Mouse (Mus musculus) hindbrain, embryonic 13.5 days (tissue): ENCODE measurements at regions not wholly inside any gene's neighbourhood (a gene's known extent, or its start where the extent isn't known, plus 50 kb on each side); places are given as distances from the start of the nearest gene placed in this dataset.

ENCODE experiments used
- ATAC-seq: fragments of 200-750 bp; cut with Nextera tagmentation; 2 replicates; pipeline ENCODE4 v1.8.0; 2017; ENCODE audit warnings: moderate TSS enrichment; ENCODE audit not compliant: low FRiP score
- H3K27ac ChIP-seq: fragments of 300-500 bp; sonication (generic); 2 replicates; pipeline ENCODE4 v1.5.1; 2015; ENCODE audit warnings: inconsistent platforms, mild to moderate bottlenecking, moderate library complexity
- H3K27me3 ChIP-seq: fragments of 300-500 bp; sonication (generic); 2 replicates; pipeline ENCODE4 v1.6.1; 2015; ENCODE audit warnings: mild to moderate bottlenecking, inconsistent platforms
- H3K36me3 ChIP-seq: fragments of 300-500 bp; sonication (generic); 2 replicates; pipeline ENCODE4 v1.6.1; 2015; ENCODE audit warnings: mild to moderate bottlenecking, inconsistent platforms
- H3K4me1 ChIP-seq: fragments of 300-500 bp; sonication (generic); replicated peaks from 2 replicates; pipeline ENCODE4 v1.6.1; 2015; ENCODE audit warnings: inconsistent platforms
- H3K4me2 ChIP-seq: fragments of 300-500 bp; sonication (generic); 2 replicates; pipeline ENCODE4 v1.6.1; 2015; ENCODE audit warnings: inconsistent platforms, mild to moderate bottlenecking, moderate library complexity
- H3K4me3 ChIP-seq: fragments of 300-500 bp; sonication (generic); 2 replicates; pipeline ENCODE4 v1.5.1; 2015; ENCODE audit warnings: mild to moderate bottlenecking, inconsistent platforms
- H3K9ac ChIP-seq: fragments of 300-500 bp; sonication (generic); 2 replicates; pipeline ENCODE4 v1.6.1; 2015; ENCODE audit warnings: mild to moderate bottlenecking, inconsistent platforms
- H3K9me3 ChIP-seq: fragments of 300-500 bp; sonication (generic); 2 replicates; pipeline ENCODE4 v1.6.1; 2016; ENCODE audit warnings: inconsistent platforms
- WGBS: fragments of 180-500 bp; shearing (Covaris S2); methylation state at CpG from one replicate; pipeline ENCODE4 v1.1.7; 2015; 5-methylcytosine and 5-hydroxymethylcytosine counted together

- H3K27ac ChIP-seq, result peak overlapping the region; percentile 44
Measured at GRCm38 (mm10) chr3:129065457-129066364, 134.0 kb upstream of the Pitx2 start.

DNA sequence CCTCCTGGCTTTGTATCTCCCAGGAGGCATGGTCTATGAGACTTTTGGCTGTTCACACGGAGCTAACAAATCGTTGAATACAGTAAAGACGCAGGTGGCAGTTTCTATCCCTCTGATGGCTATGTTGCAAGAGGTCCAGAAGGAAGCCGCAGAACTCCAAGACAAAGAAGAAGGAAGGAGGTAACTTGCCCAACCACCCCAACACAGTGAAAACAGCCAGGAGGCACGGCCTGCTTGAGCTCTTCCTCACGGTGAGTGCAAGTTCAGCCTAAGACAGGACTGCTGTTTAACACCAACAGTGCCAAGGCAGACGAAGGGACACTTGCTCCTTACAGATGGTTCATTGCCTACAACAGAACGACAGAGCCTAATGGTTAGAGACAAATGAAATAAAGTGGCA is 130.0 kb upstream of the Pitx2 start:
- 82% methylated on average over 8 of the region's 8 CpGs for WGBS
- ATAC-seq, result no peak
- Histone ChIP-seq H3K9ac (no peak overlapping the region), H3K4me1 (peaks cover 29% of the 10 kb centered on the region), H3K4me3 (no peak overlapping the region), H3K27me3 (no peaks in the 10 kb centered on the region), H3K27ac (no peak overlapping the region), H3K4me2 (no peak overlapping the region), H3K36me3 (no peaks in the 10 kb centered on the region), H3K9me3 (no peaks in the 10 kb centered on the region)

More at GRCm38 (mm10) chr3:129065457-129066364, 134.0 kb upstream of the Pitx2 start:
- Histone ChIP-seq H3K27me3 (no peaks in the 10 kb centered on the region), H3K4me3 (peak overlapping the region; percentile 17), H3K4me1 (peaks cover 29% of the 10 kb centered on the region), H3K4me2 (peak overlapping the region; percentile 47), H3K9me3 (no peaks in the 10 kb centered on the region), H3K36me3 (no peaks in the 10 kb centered on the region), H3K9ac (peak overlapping the region; percentile 19; the same call in 1 of the 2 replicates)
- peak; percentile 76 for ATAC-seq
- WGBS, result 13% methylated on average over 19 of the region's 19 CpGs

- no peaks in the 10 kb centered on the region for H3K36me3 ChIP-seq
- peak overlapping the region; percentile 32; the same call in 1 of the 2 replicates for H3K4me2 ChIP-seq
- no peak overlapping the region for H3K4me3 ChIP-seq
- WGBS, result 4% methylated on average over 3 of the region's 3 CpGs
- no peaks in the 10 kb centered on the region for H3K27me3 ChIP-seq
- H3K9ac ChIP-seq, result no peak overlapping the region
- H3K27ac ChIP-seq, result peak overlapping the region; percentile 40; the same call in 1 of the 2 replicates
- no peak for ATAC-seq
- peaks cover 25% of the 10 kb centered on the region for H3K4me1 ChIP-seq
- H3K9me3 ChIP-seq, result no peaks in the 10 kb centered on the region
Measured at GRCm38 (mm10) chr3:129070521-129070933, 129.2 kb upstream of the Pitx2 start.

DNA sequence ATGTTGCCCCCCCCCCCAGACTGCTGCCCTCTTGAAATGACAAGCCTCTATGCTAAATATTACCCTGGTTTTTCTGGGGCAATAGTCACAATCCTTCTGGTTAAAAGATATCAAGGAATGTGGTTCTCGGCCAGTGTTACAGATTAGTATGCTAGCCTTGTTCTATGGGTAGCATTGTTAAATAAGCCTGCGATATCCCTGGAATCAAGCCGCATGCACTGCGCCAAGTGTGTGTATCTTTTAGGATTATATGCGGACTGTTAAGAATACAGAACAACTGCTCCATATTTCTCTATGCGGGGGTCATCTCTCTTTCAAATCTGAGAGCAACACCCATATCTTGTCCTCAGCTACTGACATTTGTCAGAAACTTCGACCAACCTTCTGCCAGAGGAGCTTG is 128.7 kb upstream of the Pitx2 start:
- no peak overlapping the region for H3K4me3 ChIP-seq
- H3K4me1 ChIP-seq, result peaks cover 20% of the 10 kb centered on the region
- H3K9me3 ChIP-seq, result no peaks in the 10 kb centered on the region
- H3K27me3 ChIP-seq, result no peaks in the 10 kb centered on the region
- no peaks in the 10 kb centered on the region for H3K36me3 ChIP-seq
- 0 out of 2 replicates have a peak, but pooled peaks have one; percentile 64 for ATAC-seq
- 40% methylated on average over 7 of the region's 7 CpGs for WGBS
- peak overlapping the region; percentile 32; the same call in 1 of the 2 replicates for H3K4me2 ChIP-seq
- no peak overlapping the region for H3K9ac ChIP-seq
- H3K27ac ChIP-seq, result peak overlapping the region; percentile 40; the same call in 1 of the 2 replicates

DNA sequence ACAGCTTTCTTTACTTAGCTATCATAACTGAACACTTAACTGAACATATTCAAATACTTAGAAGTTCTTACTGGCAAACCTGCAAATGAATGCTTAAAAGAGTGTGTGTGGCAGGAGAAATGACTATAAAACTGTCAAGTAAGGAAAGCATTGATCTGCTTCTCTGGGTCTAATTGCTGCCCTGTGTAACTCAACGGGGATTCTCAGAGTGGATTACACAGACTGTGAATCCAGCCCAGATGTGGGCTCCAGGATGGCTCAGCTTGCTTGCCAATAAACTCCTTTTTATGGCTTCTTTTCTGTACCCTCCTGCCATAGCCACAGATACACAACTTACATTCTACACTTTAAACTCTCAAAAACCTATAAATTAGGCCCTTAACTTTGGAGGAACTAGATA is 123.3 kb upstream of the Pitx2 start:
- Histone ChIP-seq H3K4me3 (no peak overlapping the region), H3K9me3 (no peaks in the 10 kb centered on the region), H3K4me2 (no peak overlapping the region), H3K36me3 (no peaks in the 10 kb centered on the region), H3K4me1 (no peaks in the 10 kb centered on the region), H3K27ac (no peak overlapping the region), H3K27me3 (no peaks in the 10 kb centered on the region), H3K9ac (no peak overlapping the region)
- WGBS, result 46% methylated on average over 1 of the region's 1 CpGs
- ATAC-seq, result no peak

GRCm38 (mm10) chr3:129103786-129104440 is 95.8 kb upstream of the Pitx2 start:
- H3K9me3 ChIP-seq, result no peaks in the 10 kb centered on the region
- H3K36me3 ChIP-seq, result no peaks in the 10 kb centered on the region
- WGBS, result 64% methylated on average over 12 of the region's 12 CpGs
- no peak overlapping the region for H3K4me3 ChIP-seq
- no peak for ATAC-seq
- no peak overlapping the region for H3K9ac ChIP-seq
- no peaks in the 10 kb centered on the region for H3K4me1 ChIP-seq
- no peaks in the 10 kb centered on the region for H3K27me3 ChIP-seq
- H3K27ac ChIP-seq, result no peak overlapping the region
- no peak overlapping the region for H3K4me2 ChIP-seq

GRCm38 (mm10) chr3:129104811-129105210 is 94.9 kb upstream of the Pitx2 start:
- H3K4me3 ChIP-seq, result no peak overlapping the region
- 64% methylated on average over 9 of the region's 9 CpGs for WGBS
- ATAC-seq, result no peak

DNA sequence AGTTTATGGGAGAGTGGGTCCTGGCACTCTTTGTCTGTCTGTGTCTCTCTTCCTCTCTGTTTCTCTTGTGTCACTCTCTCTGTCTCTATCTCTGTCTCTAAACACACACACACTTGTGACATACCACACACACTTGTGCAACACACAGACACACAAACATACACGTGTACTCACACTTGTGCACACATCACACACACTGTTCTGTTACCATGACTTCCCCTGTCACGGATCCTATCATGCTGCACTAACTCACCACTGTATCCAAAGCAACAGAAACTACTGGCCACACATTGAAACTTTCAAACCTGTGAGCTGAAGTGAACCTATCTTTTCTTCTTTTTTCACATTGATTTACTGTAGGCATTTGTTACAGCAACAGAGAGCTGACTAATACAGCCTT is 93.5 kb upstream of the Pitx2 start:
- WGBS, result 83% methylated on average over 2 of the region's 2 CpGs
- Histone ChIP-seq H3K27ac (no peak overlapping the region), H3K4me3 (no peak overlapping the region), H3K9ac (no peak overlapping the region), H3K36me3 (no peaks in the 10 kb centered on the region), H3K4me1 (no peaks in the 10 kb centered on the region), H3K4me2 (no peak overlapping the region), H3K27me3 (no peaks in the 10 kb centered on the region), H3K9me3 (no peaks in the 10 kb centered on the region)
- ATAC-seq, result no peak

More at GRCm38 (mm10) chr3:129104811-129105210, 94.9 kb upstream of the Pitx2 start:
- Histone ChIP-seq H3K27me3 (no peaks in the 10 kb centered on the region), H3K9me3 (no peaks in the 10 kb centered on the region), H3K4me1 (no peaks in the 10 kb centered on the region), H3K36me3 (no peaks in the 10 kb centered on the region), H3K4me2 (no peak overlapping the region), H3K27ac (no peak overlapping the region), H3K9ac (no peak overlapping the region)

DNA sequence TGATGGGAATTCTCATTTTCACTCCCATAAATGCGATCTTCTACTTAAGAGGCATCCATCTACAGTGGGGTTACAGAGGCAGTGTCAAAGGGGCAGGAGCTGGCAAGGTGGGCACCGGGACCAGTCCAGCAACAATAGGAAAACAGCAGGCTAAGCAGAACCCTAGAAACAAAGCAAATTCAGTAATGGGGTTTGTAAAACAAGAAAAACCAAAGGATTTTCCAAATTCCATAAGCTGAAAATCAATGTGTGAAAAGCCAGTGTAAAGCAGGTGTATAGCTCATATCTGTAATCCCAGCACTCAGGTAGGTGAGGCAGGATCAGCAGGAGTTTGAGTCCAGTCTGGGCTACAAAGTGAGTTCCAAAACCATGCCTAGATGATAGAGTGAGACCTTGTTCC is 69.2 kb upstream of the Pitx2 start:
- 88% methylated on average over 2 of the region's 2 CpGs for WGBS
- Histone ChIP-seq H3K9me3 (no peaks in the 10 kb centered on the region), H3K36me3 (no peaks in the 10 kb centered on the region), H3K4me1 (no peaks in the 10 kb centered on the region), H3K27me3 (no peaks in the 10 kb centered on the region), H3K4me3 (no peak overlapping the region), H3K4me2 (no peak overlapping the region), H3K9ac (no peak overlapping the region), H3K27ac (no peak overlapping the region)
- no peak for ATAC-seq

DNA sequence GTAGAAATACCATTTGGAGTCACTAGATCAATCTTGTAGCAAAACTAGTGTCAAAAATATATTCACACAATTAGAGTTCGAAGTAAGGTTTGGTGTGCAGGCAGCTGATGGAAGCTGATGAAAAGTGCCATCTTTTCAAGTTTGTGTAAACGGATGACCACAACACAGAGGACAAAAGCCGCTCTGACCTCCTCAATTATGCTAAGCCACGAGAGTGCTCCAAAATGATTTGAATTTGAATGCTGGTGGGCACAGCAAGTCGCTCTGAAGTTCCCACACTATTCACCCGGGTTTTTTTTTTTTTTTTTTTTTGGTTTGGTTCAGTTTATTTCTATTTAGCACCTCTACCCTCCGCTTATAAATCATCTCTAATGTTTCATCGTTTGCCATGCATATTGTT is 68.5 kb upstream of the Pitx2 start:
- Histone ChIP-seq H3K9ac (no peak overlapping the region), H3K4me3 (no peak overlapping the region), H3K9me3 (no peaks in the 10 kb centered on the region), H3K4me2 (no peak overlapping the region), H3K27me3 (no peaks in the 10 kb centered on the region), H3K36me3 (no peaks in the 10 kb centered on the region), H3K4me1 (no peaks in the 10 kb centered on the region), H3K27ac (no peak overlapping the region)
- WGBS, result 14% methylated on average over 8 of the region's 8 CpGs
- ATAC-seq, result no peak

GRCm38 (mm10) chr3:129131877-129132433 is 67.7 kb upstream of the Pitx2 start:
- WGBS, result 61% methylated on average over 6 of the region's 6 CpGs
- Histone ChIP-seq H3K4me3 (no peak overlapping the region), H3K9ac (no peak overlapping the region), H3K36me3 (no peaks in the 10 kb centered on the region), H3K9me3 (no peaks in the 10 kb centered on the region), H3K27me3 (no peaks in the 10 kb centered on the region), H3K27ac (no peak overlapping the region), H3K4me1 (no peaks in the 10 kb centered on the region), H3K4me2 (no peak overlapping the region)
- ATAC-seq, result no peak
